Mouse (Mus musculus): ENCODE measurements at regions not wholly inside any gene's neighbourhood (a gene's known extent, or its start where the extent isn't known, plus 50 kb on each side); places are given as distances from the start of the nearest gene placed in this dataset.
A peak's percentile ranks its signal among the peaks of the same experiment; 100 is the strongest.

DNA sequence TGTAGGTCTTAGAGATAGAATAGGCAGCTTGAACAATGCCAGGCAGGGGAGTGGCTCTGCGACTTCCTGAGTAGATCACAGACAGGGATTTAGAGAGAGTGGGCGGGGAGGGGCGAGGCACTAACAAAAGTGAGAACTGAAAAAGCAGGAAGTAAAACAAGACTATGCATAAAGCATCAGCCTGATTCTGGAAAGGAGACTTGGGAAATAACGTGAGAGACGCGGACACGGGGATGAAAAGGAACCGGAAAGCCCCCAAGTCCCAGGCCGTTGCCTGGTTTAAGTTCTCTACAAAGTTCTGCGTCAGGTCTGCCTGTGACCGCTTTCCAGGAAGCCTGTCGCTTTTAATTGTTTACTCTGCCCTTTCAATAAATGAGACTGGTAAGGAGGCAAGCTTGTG, 86.3 kb downstream of the D16Ertd472e start:
- intact Hi-C loops (cut with DNase I) = no loop called here
- no peak for TF ChIP-seq CTCF (IDR thresholded peaks at IDR 0.05)
- DNase-seq (ENCODE audit: extremely low spot score in 1 of 2, low spot score in 2 of 2) = no peak
- no peak overlapping the region for H3K27ac ChIP-seq
- no peak overlapping the region for H3K4me3 ChIP-seq

DNA sequence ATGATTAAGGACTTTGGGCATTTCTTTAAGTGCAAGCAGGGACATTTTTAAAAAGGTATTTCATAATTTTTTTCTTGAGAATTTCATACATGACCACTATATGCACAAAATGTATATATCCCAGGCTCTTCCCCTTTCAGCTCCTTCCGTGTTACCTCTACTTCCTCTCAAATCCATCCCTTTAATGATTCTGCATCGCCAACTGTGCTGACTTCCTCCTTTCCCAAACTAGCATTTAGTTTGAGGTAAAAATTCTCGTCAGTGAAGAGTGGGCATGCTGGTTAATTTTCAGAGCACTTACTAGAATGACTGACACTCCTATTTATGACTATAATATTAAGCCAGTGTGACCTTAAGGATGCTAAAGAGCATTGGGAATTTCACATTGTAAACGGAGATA, 86.9 kb downstream of the D16Ertd472e start:
- H3K27ac ChIP-seq = no peak overlapping the region
- H3K4me3 ChIP-seq = no peak overlapping the region
- TF ChIP-seq CTCF (IDR thresholded peaks at IDR 0.05) = no peak
- DNase-seq (ENCODE audit: extremely low spot score in 1 of 2, low spot score in 2 of 2) = no peak
- intact Hi-C loops (cut with DNase I) = no loop called here

DNA sequence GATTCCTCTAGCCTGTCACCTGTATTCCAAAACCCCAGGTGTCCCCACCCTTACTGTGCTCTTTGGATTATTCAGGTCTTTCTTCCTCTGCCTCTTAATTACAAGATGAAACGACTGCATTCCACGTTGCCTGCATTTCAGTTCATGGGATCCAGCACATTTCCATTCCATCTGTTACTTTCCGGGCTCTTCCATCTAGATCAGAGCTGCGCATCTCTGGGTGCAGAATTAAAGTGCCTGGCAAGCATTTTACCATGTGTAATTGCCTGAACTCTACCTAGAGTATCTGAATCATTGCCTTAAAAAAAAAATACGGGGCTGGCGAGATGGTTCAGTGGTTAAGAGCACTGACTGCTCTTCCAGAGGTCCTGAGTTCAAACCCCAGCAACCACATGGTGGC, 90.0 kb downstream of the D16Ertd472e start:
- TF ChIP-seq CTCF (IDR thresholded peaks at IDR 0.05) = no peak
- Histone ChIP-seq H3K4me3 (no peak overlapping the region), H3K27ac (no peak overlapping the region)
- DNase-seq (ENCODE audit: extremely low spot score in 1 of 2, low spot score in 2 of 2) = no peak
- intact Hi-C loops (cut with DNase I) = no loop called here

DNA sequence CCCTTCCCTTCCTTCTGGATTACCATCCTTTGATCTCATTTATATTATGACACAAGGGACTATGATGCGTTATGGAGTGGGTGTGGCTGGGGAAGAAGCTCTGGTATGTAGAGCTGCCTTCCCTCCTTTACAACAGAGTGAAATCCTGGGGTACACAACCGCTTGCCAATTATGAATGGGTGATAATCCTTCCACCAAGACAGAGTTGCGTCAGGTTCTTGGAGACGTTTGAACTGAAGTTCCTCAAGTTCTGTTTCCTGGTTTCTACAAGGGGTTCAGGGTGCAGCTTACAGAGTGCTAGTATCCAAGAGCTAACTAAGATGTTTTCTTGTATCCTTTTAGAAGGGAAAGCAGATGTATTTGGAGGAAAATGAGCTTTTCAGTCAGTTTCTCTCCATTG, 92.2 kb downstream of the D16Ertd472e start:
- no peak for TF ChIP-seq CTCF (IDR thresholded peaks at IDR 0.05)
- no peak for DNase-seq (ENCODE audit: extremely low spot score in 1 of 2, low spot score in 2 of 2)
- intact Hi-C loops (cut with DNase I) = no loop called here
- H3K4me3 ChIP-seq = no peak overlapping the region
- no peak overlapping the region for H3K27ac ChIP-seq

DNA sequence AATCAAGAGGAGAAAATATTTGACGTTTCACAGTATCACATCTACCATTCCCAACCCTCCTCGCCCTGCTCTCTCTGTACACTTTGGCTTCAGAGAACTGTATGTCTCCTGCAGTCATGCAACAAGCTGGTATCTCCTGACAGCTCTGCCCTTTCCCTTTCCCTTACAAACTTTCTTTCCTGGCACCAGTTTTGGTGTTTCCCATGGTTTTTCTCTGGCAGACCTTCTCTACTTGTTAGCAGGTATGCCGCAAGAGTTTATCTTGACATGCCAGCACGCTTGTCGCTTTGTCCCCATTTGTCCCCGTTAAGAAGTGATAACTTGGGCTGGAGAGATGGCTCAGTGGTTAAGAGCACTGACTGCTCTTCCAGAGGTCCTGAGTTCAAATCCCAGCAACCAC, 94.9 kb downstream of the D16Ertd472e start:
- no peak overlapping the region for H3K27ac ChIP-seq
- H3K4me3 ChIP-seq = no peak overlapping the region
- no peak for DNase-seq (ENCODE audit: extremely low spot score in 1 of 2, low spot score in 2 of 2)
- TF ChIP-seq CTCF (IDR thresholded peaks at IDR 0.05) = no peak
- intact Hi-C loops (cut with DNase I) = no loop called here

DNA sequence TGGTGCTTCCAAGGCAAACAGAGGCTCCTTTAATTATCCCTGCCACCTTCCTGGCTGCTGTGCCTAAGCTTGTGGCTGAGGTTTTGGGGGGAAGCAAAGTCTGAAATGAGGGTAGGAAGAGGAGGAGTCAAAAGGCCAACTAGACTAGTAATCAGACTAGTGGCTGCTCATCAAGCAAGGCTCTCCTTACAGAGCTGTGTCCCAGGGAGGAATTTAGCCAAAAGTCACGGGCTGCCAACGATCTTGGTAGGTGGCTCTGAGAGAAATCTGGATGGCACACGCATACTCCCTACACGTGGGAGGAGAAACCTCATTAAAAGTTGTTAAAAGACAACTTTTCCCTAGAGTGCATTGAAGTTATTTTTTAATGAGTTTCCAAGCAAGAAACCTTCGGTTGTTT, 95.4 kb downstream of the D16Ertd472e start:
- intact Hi-C loops (cut with DNase I) = no loop called here
- Histone ChIP-seq H3K27ac (no peak overlapping the region), H3K4me3 (no peak overlapping the region)
- TF ChIP-seq CTCF (IDR thresholded peaks at IDR 0.05) = no peak
- DNase-seq (ENCODE audit: extremely low spot score in 1 of 2, low spot score in 2 of 2) = no peak

DNA sequence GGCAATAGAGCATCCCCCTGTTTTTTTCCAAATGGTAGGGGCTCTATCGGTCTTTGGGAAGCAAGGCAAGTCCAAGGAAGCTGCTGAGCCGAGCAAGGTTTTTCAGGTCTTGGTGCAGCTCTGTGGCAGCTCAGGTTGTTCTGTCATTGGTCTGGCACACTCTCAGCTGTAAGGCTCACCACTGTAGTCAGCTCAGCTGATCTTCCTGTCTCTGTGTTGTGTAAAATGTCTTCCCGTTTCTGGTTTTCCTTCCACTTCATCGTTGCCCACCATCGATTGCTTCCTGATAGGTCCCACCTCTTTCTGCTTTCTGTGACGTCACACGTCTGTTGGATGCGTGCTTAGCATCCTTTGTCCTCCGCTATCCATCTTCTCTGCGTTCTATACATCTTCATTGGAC, 96.2 kb downstream of the D16Ertd472e start:
- H3K4me3 ChIP-seq = no peak overlapping the region
- intact Hi-C loops (cut with DNase I) = no loop called here
- no peak overlapping the region for H3K27ac ChIP-seq
- no peak for DNase-seq (ENCODE audit: extremely low spot score in 1 of 2, low spot score in 2 of 2)
- no peak for TF ChIP-seq CTCF (IDR thresholded peaks at IDR 0.05)

DNA sequence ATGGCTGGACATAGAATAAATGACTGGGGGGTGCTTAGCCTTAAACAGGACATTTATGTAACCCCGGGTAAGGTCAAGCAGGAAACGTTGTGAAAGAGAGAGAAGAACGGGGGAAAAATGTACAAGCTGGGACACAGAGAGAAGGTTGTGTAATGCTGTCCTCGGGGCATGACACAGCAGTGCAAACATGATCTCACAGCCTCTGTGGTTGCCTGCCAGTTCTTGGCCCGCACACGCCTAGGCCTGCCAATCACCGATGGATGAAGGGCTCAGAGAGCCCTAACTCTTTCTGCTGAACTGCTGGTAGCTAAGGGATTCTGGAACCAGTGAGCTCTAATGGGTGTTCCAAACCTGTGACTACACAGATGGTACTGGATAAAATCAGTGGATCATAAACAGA, 96.5 kb upstream of the Btg3 start:
- no peak overlapping the region for H3K27ac ChIP-seq
- no peak for TF ChIP-seq CTCF (IDR thresholded peaks at IDR 0.05)
- no peak overlapping the region for H3K4me3 ChIP-seq
- intact Hi-C loops (cut with DNase I) = no loop called here
- no peak for DNase-seq (ENCODE audit: extremely low spot score in 1 of 2, low spot score in 2 of 2)

DNA sequence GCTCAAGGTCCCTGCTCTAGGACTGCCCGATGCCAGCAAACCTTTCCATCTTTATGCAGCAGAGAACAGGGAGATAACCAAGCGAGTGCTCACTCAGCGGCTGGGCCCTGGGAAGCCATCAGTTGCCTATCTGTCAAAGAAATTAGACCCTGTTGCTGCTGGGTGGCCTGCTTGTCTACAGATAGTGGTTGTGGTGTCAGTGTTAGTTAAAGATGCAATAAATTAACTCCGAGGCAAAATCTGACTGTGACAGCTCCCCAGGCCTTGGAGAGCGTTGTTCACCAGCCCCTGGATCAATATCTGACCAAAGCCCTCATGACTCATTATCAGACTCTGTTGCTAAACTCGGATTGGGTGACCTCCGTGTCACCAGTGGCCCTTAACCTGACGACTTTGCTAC, 83.0 kb upstream of the Btg3 start:
- intact Hi-C loops (cut with DNase I) = loop anchor here (5.0 kb wide), 1 partner anchor 67 kb away; no protein-coding TSS in a partner anchor
- Histone ChIP-seq H3K4me3 (no peak overlapping the region), H3K27ac (no peak overlapping the region)
- no peak for DNase-seq (ENCODE audit: extremely low spot score in 1 of 2, low spot score in 2 of 2)
- no peak for TF ChIP-seq CTCF (IDR thresholded peaks at IDR 0.05)

DNA sequence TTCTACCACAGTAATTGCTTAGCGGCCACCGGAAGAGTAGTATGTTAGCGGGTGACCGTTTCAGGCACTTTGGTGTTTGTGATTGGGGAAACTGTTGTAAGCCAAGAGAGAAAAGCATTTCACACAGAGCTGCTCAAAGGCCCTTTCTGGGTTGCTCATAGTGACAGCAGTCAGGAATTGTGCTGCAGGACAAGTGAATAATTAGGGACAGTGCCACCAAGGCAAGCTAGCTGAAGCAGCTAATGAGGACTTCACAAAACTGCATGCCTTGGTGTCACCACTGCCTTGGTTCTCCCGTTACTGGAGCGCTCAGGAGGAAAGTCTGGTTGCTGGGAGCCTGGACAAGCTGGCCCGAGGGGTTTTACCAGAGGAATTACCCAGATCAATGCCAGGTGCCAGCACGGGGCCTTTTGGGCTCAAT, 80.7 kb upstream of the Btg3 start:
- Histone ChIP-seq H3K4me3 (no peak overlapping the region), H3K27ac (no peak overlapping the region)
- intact Hi-C loops (cut with DNase I) = loop anchor here (5.0 kb wide), 1 partner anchor 70 kb away; no protein-coding TSS in a partner anchor
- TF ChIP-seq CTCF (IDR thresholded peaks at IDR 0.05) = no peak
- DNase-seq (ENCODE audit: extremely low spot score in 1 of 2, low spot score in 2 of 2) = no peak

DNA sequence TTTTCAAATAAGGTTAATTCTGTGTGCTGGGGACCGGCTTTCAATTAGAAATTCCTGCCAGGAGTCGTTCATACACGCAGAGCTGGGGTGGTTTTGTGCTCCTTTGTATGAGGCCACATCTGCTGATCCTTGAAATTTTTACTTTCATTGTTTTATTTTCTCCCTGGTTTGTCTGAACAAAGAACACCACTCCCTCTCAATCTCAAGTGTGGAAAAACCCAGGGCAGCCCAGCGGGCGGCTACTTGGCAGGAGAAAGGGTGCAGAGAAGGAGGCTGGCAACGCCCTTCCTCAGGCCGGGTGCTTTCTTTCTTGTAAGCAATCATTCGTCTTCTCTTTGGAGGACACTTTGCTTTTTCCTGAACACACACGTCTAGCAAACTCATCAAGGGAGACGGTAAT, 79.4 kb upstream of the Btg3 start:
- Histone ChIP-seq H3K27ac (no peak overlapping the region), H3K4me3 (no peak overlapping the region)
- intact Hi-C loops (cut with DNase I) = loop anchor here (5.0 kb wide), 1 partner anchor 71 kb away; no protein-coding TSS in a partner anchor
- TF ChIP-seq CTCF (IDR thresholded peaks at IDR 0.05) = no peak
- no peak for DNase-seq (ENCODE audit: extremely low spot score in 1 of 2, low spot score in 2 of 2)

DNA sequence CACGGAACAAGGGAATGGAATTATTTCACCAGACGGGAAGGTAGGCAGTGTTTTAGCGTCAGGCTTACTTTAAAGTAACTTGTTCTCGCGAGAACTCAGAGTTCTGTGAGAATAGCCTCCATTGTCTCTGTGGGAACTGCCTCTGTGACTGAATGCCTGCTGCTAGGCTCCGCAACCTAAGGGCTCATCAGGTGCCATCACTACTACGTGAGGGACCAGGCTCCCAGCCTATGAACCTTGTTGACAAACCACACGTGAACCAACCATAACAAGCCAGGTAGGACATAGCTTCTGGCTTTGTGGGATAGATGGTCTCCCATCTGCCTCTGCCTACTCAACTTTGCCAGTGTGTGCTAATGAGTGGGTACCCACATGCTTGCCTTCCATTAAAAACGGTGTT, 77.5 kb upstream of the Btg3 start:
- TF ChIP-seq CTCF (IDR thresholded peaks at IDR 0.05) = no peak
- H3K4me3 ChIP-seq = no peak overlapping the region
- no peak overlapping the region for H3K27ac ChIP-seq
- intact Hi-C loops (cut with DNase I) = loop anchor here (5.0 kb wide), 3 partner anchors 123 to 498 kb away; partner anchors contain the start of gene D16Ertd472e
- no peak for DNase-seq (ENCODE audit: extremely low spot score in 1 of 2, low spot score in 2 of 2)

DNA sequence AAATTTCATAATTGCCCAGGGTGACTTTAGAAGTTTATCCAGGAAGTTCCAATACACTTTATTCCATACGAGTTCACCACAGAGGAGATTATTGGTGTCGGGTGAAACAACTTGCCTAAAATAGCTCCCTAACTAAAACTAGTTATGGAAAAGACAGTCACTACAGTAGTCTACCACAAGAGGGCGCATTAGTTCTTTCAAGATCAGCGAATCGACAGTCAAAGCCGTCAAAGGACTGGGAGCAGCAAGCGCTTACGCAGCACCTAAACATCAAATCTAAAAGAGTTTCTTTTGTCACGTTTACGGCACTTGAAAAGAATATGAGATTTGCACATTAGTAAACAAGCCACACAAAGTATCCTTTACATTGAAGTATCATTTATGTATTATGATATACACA, 75.3 kb upstream of the Btg3 start:
- TF ChIP-seq CTCF (IDR thresholded peaks at IDR 0.05) = peak; percentile 82
- intact Hi-C loops (cut with DNase I) = loop anchor here (1.0 to 5.0 kb wide), 6 partner anchors 13 to 500 kb away; partner anchors contain the start of gene D16Ertd472e
- Histone ChIP-seq H3K4me3 (no peak overlapping the region), H3K27ac (no peak overlapping the region)
- peak in 1 of 2 experiments; percentile 44 for DNase-seq (ENCODE audit: extremely low spot score in 1 of 2, low spot score in 2 of 2)

Measured in left cerebral cortex, adult 2 months (tissue).